Mouse (Mus musculus) adrenal gland, postnatal 36 days (tissue): ENCODE measurements around the gene Cyb5r2. TPM values are rescaled to one million over a fixed set of nuclear protein-coding genes. Genes with fewer than 3 reads are reported as not detected.
A peak's percentile ranks its signal among the peaks of the same experiment; 100 is the strongest.

Source experiments
- DNase-seq, 2 experiments: peaks; one replicate each; pipeline ENCODE4 v3.0.0; 2021; ENCODE audit warnings: mixed read lengths in 1 of 2
- long read RNA-seq, 2 experiments: library from polyadenylated mRNA; stranded (forward); transcript quantifications; one replicate each; pipeline ENCODE4 v2.0.0; 2021; ENCODE audit warnings: borderline sequencing depth in 2 of 2
- total RNA-seq, 2 experiments: library from RNA; stranded (reverse); gene quantifications; 2 replicates each; pipeline ENCODE4 v1.2.3; 2021

The Cyb5r2 gene
- total RNA-seq: not detected
- long read RNA-seq, experiment 1: 0 reads
- long read RNA-seq, experiment 2: 0 reads

- DNase-seq: peak; percentile 11 to 27
These were observed at the start of gene Cyb5r2 for GRCm38 (mm10) chr7:107757308-107758151. TSS of gene Cyb5r2 (minus strand) at chr7:107758032.

- no peak for DNase-seq
These were observed 44.3 kb upstream of the Cyb5r2 start for GRCm38 (mm10) chr7:107802138-107802537.

- no peak for DNase-seq
These were observed 43.3 kb upstream of the Cyb5r2 start, which contains the start of gene Ovch2 for GRCm38 (mm10) chr7:107801108-107801507. TSS of gene Ovch2 (minus strand) at chr7:107801208.

GRCm38 (mm10) chr7:107796500-107796899, 38.7 kb upstream of the Cyb5r2 start:
- DNase-seq: no peak

- DNase-seq: peak; percentile 0 to 9
These were observed 30.3 kb upstream of the Cyb5r2 start for GRCm38 (mm10) chr7:107787977-107788620.

- no peak for DNase-seq
These were observed 21.8 kb upstream of the Cyb5r2 start for GRCm38 (mm10) chr7:107779611-107780010.

GRCm38 (mm10) chr7:107778216-107778615, 20.4 kb upstream of the Cyb5r2 start:
- DNase-seq: no peak

- DNase-seq: no peak
These were observed 13.0 kb upstream of the Cyb5r2 start for GRCm38 (mm10) chr7:107770812-107771211.

GRCm38 (mm10) chr7:107756748-107757147, 1.1 kb downstream of the Cyb5r2 start:
- no peak for DNase-seq

- no peak for DNase-seq
These were observed 1.9 kb downstream of the Cyb5r2 start for GRCm38 (mm10) chr7:107755905-107756304.

- DNase-seq: no peak
These were observed 5.8 kb downstream of the Cyb5r2 start for GRCm38 (mm10) chr7:107752031-107752520.

- no peak for DNase-seq
These were observed 8.1 kb downstream of the Cyb5r2 start for GRCm38 (mm10) chr7:107749721-107750120.

- DNase-seq: peak in 1 of 2 experiments; percentile 18
These were observed 8.6 kb downstream of the Cyb5r2 start for GRCm38 (mm10) chr7:107749270-107749669.

- DNase-seq: peak; percentile 32 to 64
These were observed 9.9 kb downstream of the Cyb5r2 start for GRCm38 (mm10) chr7:107747954-107748353.

GRCm38 (mm10) chr7:107747476-107747875, 10.4 kb downstream of the Cyb5r2 start:
- no peak for DNase-seq

GRCm38 (mm10) chr7:107746036-107746435, 11.8 kb downstream of the Cyb5r2 start:
- DNase-seq: no peak

- DNase-seq: no peak
These were observed 12.7 kb downstream of the Cyb5r2 start for GRCm38 (mm10) chr7:107745111-107745510.

- DNase-seq: no peak
These were observed 13.4 kb downstream of the Cyb5r2 start for GRCm38 (mm10) chr7:107744454-107744853.

- DNase-seq: no peak
These were observed 14.8 kb downstream of the Cyb5r2 start for GRCm38 (mm10) chr7:107742963-107743465.

GRCm38 (mm10) chr7:107738726-107739125, 19.1 kb downstream of the Cyb5r2 start:
- peak; percentile 3 to 16 for DNase-seq

GRCm38 (mm10) chr7:107733162-107733561, 24.7 kb downstream of the Cyb5r2 start:
- DNase-seq: no peak

- DNase-seq: no peak
These were observed 27.2 kb downstream of the Cyb5r2 start for GRCm38 (mm10) chr7:107730587-107730986.

GRCm38 (mm10) chr7:107727538-107727937, 30.3 kb downstream of the Cyb5r2 start:
- no peak for DNase-seq
